Mouse (Mus musculus) T-cell, adult 2 months (primary cell): ENCODE measurements around the gene Slc25a24.
A peak's percentile ranks its signal among the peaks of the same experiment; 100 is the strongest.

Source experiments
- DNase-seq: peaks from one replicate; pipeline ENCODE4 v3.0.0; 2022; ENCODE audit warnings: low spot score

Slc25a24 gene

DNA sequence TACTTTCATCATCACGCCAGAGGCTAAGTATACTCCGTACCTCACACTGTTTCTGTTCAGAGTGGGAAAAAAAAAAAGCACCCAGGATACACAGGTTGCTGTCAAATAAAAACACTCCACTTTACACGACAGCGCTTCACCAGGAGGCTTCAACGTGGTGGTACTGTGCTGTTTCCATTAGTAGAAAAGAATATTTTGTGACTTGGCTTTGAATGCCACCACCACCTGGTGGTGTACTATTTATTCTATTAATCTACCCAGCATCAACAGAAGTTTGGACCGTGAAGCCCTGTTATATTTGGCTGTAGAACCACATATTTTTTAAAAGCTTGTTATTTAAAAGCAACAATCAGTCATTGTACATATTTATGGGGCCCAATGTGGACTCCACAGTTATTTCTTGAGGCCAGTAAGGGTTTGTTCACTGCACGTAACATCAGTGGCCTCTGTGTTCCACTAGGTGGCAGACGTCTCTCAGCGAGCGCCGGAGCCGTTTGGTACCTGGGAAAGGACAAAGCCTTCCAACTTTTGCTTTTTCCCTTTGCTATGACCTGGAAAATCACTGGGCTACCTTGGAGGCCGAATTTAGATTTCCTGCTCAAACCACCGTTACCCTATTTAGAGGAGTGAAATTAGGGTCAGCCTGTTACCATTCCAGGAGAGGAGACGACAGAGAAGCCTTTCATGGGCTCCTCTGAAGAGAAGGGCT, 48.3 kb downstream of the Slc25a24 start:
- peak; percentile 31 for DNase-seq

DNA sequence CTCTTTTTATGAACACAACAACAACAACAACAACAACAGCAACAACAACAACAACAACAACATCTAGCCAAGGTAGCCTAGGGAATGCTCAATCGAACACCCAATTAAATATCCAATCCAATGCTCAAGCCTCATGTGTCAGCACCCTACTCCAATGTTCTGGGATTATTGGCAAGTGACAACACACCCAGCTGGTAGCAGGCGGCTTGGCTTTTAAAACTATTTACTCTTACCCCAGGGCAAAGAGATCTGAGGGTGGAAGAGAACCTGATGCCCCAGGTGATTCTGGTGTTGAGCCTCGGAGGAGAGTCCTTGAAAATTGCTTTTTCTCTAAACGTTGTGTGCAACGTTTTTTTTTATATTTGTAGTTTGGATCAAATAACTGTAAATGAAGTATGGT, 51.4 kb downstream of the Slc25a24 start:
- DNase-seq: no peak

DNA sequence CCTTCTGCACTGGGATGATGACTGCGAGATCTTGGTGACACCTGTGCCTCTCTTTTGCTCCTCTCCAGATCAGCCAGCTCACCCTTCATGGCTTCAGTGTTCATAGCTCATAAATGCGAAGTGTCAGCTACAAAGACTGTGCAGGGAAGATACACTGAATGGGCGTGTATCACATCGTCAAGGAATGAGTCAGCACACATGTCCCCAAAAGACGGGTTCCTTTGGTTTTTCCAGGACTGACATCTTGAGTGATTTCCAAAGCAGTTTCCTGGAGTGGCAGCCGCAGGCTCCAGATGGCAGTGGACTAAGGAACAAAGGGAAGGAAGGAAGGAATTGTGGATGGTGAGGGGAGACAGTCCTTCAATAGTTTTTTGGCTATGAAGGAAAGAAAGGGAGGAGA, 55.8 kb downstream of the Slc25a24 start:
- DNase-seq: no peak

DNA sequence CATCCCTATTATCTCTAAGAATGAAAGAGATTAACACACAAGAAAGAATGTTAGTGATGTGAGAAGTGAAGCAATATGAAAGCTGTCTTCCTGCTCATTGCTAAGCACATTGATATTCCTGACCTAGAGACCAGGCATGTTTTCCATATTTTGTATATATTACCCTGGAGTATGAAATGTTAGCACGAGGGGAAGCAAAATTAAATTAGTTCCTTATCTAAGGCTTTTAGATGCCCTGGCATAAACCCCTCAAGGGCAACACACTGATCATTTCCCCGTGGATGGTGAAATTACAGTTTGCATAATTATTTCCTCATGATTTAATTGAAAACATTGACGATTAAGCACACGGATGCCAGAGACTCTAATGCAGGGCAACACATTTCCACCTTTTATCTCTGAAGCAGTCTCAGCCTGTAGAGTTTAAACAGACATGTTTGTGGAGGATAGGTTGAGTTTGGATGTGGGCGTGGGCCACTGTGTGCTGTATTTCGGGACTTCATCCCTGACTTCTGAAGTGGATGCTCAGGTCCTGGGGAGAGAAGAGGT, 56.7 kb downstream of the Slc25a24 start:
- DNase-seq: no peak

DNA sequence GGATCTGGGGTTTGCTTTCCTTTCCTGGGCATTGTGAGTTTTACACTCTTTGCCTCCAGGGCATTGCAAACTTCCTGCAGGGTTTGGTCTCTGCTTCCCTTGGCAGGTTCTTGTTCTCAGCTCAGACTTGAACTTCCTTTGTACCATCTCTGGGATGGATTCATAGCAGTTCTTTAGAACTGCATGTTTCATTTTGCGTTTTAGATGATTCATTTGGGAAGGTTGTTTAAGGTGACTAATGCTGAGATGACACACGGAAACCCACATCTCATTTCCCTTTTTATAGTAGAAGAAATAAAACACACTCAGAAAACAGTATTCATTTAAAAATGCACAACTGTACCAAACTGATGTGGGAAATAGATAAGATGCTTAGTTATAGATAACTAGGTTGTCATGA, 73.2 kb downstream of the Slc25a24 start:
- DNase-seq: no peak

DNA sequence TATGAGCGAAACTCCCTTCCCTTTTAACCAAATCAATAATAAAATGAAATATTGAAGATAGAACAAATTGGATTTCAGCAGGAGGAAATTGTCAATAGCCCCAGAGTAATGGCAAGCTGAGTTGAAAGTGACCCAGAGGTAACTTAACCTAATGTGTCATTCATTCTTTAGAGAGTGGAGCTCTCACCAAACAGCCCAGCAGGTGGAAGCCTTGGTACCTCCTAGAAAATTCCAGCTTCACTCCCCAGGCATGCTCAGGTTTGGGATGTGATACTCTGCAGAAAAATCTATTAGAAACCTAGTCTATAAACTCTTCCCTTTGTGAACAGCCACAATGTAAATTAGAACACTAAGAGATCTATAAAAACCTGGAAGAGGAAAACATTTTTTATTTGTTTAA, 76.3 kb downstream of the Slc25a24 start:
- no peak for DNase-seq

DNA sequence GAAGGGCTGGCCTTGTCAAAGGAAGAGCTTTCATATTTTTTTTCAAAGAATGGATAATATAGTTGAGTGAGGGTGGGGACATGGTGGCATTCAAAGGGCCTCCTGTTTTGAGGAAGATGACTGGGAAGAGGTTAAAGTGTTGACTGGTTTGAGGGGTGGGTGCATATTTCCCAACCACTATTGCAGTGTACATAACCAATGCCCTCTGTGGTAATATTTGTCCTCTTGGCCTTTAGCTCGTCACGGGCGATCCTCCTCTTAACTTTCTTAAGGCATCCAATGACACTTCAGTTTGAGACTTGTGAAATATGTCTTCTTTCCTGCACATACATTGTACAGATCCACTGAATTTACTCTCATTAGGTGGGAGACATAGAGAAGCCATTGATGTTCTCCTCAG, 89.4 kb downstream of the Slc25a24 start:
- DNase-seq: no peak

DNA sequence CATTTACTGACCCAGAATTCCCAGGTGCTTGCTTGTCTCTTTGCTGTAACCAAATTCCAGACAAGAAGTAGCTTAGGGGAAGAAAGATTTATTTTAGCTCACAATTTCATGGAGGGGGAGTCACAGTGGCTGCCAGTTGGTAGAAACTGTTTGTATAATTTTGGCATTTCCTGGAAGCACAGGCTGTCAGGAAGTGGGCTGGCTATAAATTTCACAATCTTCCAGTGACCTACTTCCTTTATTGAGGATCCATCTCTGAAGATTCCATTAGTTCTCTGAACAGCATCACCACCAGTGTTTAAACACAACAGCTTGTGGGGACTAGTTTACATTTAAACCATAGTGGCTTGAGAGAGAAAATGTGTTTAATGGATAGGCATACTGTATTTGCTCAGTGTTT, 93.4 kb downstream of the Slc25a24 start:
- no peak for DNase-seq
